Comparison of ENCODE assay signal across 8 mouse cellular contexts in genomic region chr11:102375196-102376173, GRCm38 (mm10). TPM values are rescaled to one million over a fixed set of nuclear protein-coding genes. Genes with fewer than 3 reads are reported as not detected.
DNase-seq lines count a peak whose midpoint lies in the region; ATAC-seq and TF ChIP-seq lines count a peak whose summit lies in the region.

No protein-coding gene starts in this region.

- intact Hi-C loops in gastrocnemius, adult 2 months (cut with DNase I), result no loop called here

- H3K27ac ChIP-seq in gastrocnemius, adult 2 months, result peak overlapping the region; percentile 67
- H3K27ac ChIP-seq in hindbrain, embryonic 16.5 days (ENCODE audit: low read depth, low read length), result no peak overlapping the region
- H3K27ac ChIP-seq in liver, embryonic 13.5 days, result peak overlapping the region; percentile 100
- H3K27ac ChIP-seq in neural tube, embryonic 13.5 days (replicated peaks), result no peak overlapping the region

- H3K9ac ChIP-seq in hindbrain, embryonic 16.5 days (ENCODE audit: low read depth, low read length), result peak overlapping the region; percentile 50
- H3K9ac ChIP-seq in liver, embryonic 13.5 days, result peak overlapping the region; percentile 91
- H3K9ac ChIP-seq in neural tube, embryonic 13.5 days, result 0 out of 2 replicates have a peak overlapping the region, but pooled peaks have one; percentile 31

- TF ChIP-seq CTCF in gastrocnemius, adult 2 months (IDR thresholded peaks at IDR 0.05), result no peak

- DNase-seq in ZHBTc4 (ENCODE audit: low read depth, low spot score), result peak; percentile 76
- peak; percentile 82 for DNase-seq in cerebellum, adult 9-10 months
- DNase-seq in gastrocnemius, adult 2 months, result peak; percentile 63
- DNase-seq in liver, embryonic 13.5 days, result peak; percentile 91
- no peak for DNase-seq in thymus, postnatal 14 days
- no peak for DNase-seq in left cerebral cortex, adult 18-20 months (ENCODE audit: low spot score in 2 of 2)

- H3K4me1 ChIP-seq in hindbrain, embryonic 16.5 days (ENCODE audit: control insufficient read depth, insufficient read depth, low read depth, low read length), result peaks cover 12% of the 10 kb centered on the region
- peaks cover 81% of the 10 kb centered on the region for H3K4me1 ChIP-seq in liver, embryonic 13.5 days (replicated peaks)
- peaks cover 17% of the 10 kb centered on the region for H3K4me1 ChIP-seq in neural tube, embryonic 13.5 days (replicated peaks)

- no peaks in the 10 kb centered on the region for H3K9me3 ChIP-seq in hindbrain, embryonic 16.5 days (ENCODE audit: control insufficient read depth, low read length)
- peaks cover 10% of the 10 kb centered on the region for H3K9me3 ChIP-seq in liver, embryonic 13.5 days (replicated peaks)
- 0 out of 2 replicates have a peak, but pooled peaks cover 6% of the 10 kb centered on the region for H3K9me3 ChIP-seq in neural tube, embryonic 13.5 days

- no peak for ATAC-seq in hindbrain, embryonic 16.5 days
- peak; percentile 88 for ATAC-seq in liver, embryonic 13.5 days (ENCODE audit: low read depth)
- no peak for ATAC-seq in neural tube, embryonic 13.5 days (ENCODE audit: low read depth)

- 10% methylated on average over 23 of the region's 23 CpGs for WGBS in hindbrain, embryonic 16.5 days
- WGBS in liver, embryonic 13.5 days (ENCODE audit: insufficient replicate concordance), result 4% methylated on average over 23 of the region's 23 CpGs
- WGBS in neural tube, embryonic 13.5 days, result 6% methylated on average over 23 of the region's 23 CpGs

- H3K4me2 ChIP-seq in hindbrain, embryonic 16.5 days (ENCODE audit: low read length), result peak overlapping the region; percentile 45
- peak overlapping the region; percentile 79 for H3K4me2 ChIP-seq in liver, embryonic 13.5 days
- H3K4me2 ChIP-seq in neural tube, embryonic 13.5 days, result peak overlapping the region; percentile 46

- peak overlapping the region; percentile 68 for H3K4me3 ChIP-seq in gastrocnemius, adult 2 months
- H3K4me3 ChIP-seq in hindbrain, embryonic 16.5 days (ENCODE audit: low read length), result peak overlapping the region; percentile 20
- H3K4me3 ChIP-seq in liver, embryonic 13.5 days (replicated peaks), result peak overlapping the region; percentile 56
- H3K4me3 ChIP-seq in neural tube, embryonic 13.5 days, result peak overlapping the region; percentile 8; the same call in 1 of the 2 replicates

- no peaks in the 10 kb centered on the region for H3K27me3 ChIP-seq in hindbrain, embryonic 16.5 days (replicated peaks; ENCODE audit: control insufficient read depth, insufficient read depth, low read length)
- H3K27me3 ChIP-seq in liver, embryonic 13.5 days, result peaks cover 26% of the 10 kb centered on the region
- H3K27me3 ChIP-seq in neural tube, embryonic 13.5 days, result 0 out of 2 replicates have a peak, but pooled peaks cover 4% of the 10 kb centered on the region

- H3K36me3 ChIP-seq in hindbrain, embryonic 16.5 days (ENCODE audit: control insufficient read depth, insufficient read depth, low read length), result no peaks in the 10 kb centered on the region
- 0 out of 2 replicates have a peak, but pooled peaks cover 2% of the 10 kb centered on the region for H3K36me3 ChIP-seq in liver, embryonic 13.5 days
- H3K36me3 ChIP-seq in neural tube, embryonic 13.5 days, result no peaks in the 10 kb centered on the region

RNA-seq across cellular contexts. Expression of gene Slc4a1, which starts 9.5 kb away (rescaled TPM):
- total RNA-seq in gastrocnemius, adult 2 months (2021), result under 1 TPM in 1 of 2 experiments, not detected in 1; 0.06 TPM
- 1.4 and 3.2 TPM in 2 replicates for polyA plus RNA-seq in hindbrain, embryonic 16.5 days (2015; fragmentation: Nextera tagmentation; extraction: Ambion mirVana)
- 734 and 914 TPM in 2 replicates for polyA plus RNA-seq in liver, embryonic 13.5 days (2015; fragmentation: Nextera tagmentation; extraction: Ambion mirVana)
- polyA plus RNA-seq in neural tube, embryonic 13.5 days (2015; fragmentation: Nextera tagmentation; extraction: Ambion mirVana), result 4.2 and 4.9 TPM in 2 replicates
- total RNA-seq in left cerebral cortex, adult 18-20 months (2021), result under 1 TPM; 0.09 to 0.19 TPM

RNA-seq across cellular contexts. Expression of gene Rundc3a, which starts 17.7 kb away (rescaled TPM):
- total RNA-seq in gastrocnemius, adult 2 months (2021), result not detected
- polyA plus RNA-seq in hindbrain, embryonic 16.5 days (2015; fragmentation: Nextera tagmentation; extraction: Ambion mirVana), result 127 and 136 TPM in 2 replicates
- polyA plus RNA-seq in liver, embryonic 13.5 days (2015; fragmentation: Nextera tagmentation; extraction: Ambion mirVana), result 1.5 and 1.7 TPM in 2 replicates
- 156 and 161 TPM in 2 replicates for polyA plus RNA-seq in neural tube, embryonic 13.5 days (2015; fragmentation: Nextera tagmentation; extraction: Ambion mirVana)
- total RNA-seq in left cerebral cortex, adult 18-20 months (2021), result 100 to 1,000 TPM; 477 to 484 TPM

RNA-seq across cellular contexts. Expression of gene Slc25a39, which starts 32.3 kb away (rescaled TPM):
- total RNA-seq in gastrocnemius, adult 2 months (2021), result 10 to 100 TPM; 51.4 to 76.4 TPM
- 182 and 187 TPM in 2 replicates for polyA plus RNA-seq in hindbrain, embryonic 16.5 days (2015; fragmentation: Nextera tagmentation; extraction: Ambion mirVana)
- 388 and 390 TPM in 2 replicates for polyA plus RNA-seq in liver, embryonic 13.5 days (2015; fragmentation: Nextera tagmentation; extraction: Ambion mirVana)
- 154 TPM in 2 replicates for polyA plus RNA-seq in neural tube, embryonic 13.5 days (2015; fragmentation: Nextera tagmentation; extraction: Ambion mirVana)
- 10 to 100 TPM; 60.6 to 73.2 TPM for total RNA-seq in left cerebral cortex, adult 18-20 months (2021)

RNA-seq across cellular contexts. Expression of gene Grn, which starts 54.6 kb away (rescaled TPM):
- total RNA-seq in gastrocnemius, adult 2 months (2021), result 10 to 100 TPM; 12.6 to 32.3 TPM
- polyA plus RNA-seq in hindbrain, embryonic 16.5 days (2015; fragmentation: Nextera tagmentation; extraction: Ambion mirVana), result 95.4 and 100 TPM in 2 replicates
- polyA plus RNA-seq in liver, embryonic 13.5 days (2015; fragmentation: Nextera tagmentation; extraction: Ambion mirVana), result 59.5 and 63.3 TPM in 2 replicates
- 83.3 and 88.6 TPM in 2 replicates for polyA plus RNA-seq in neural tube, embryonic 13.5 days (2015; fragmentation: Nextera tagmentation; extraction: Ambion mirVana)
- 10 to 100 TPM; 55.8 to 58.9 TPM for total RNA-seq in left cerebral cortex, adult 18-20 months (2021)

RNA-seq across cellular contexts. Expression of gene Ubtf, which starts 55.9 kb away (rescaled TPM):
- total RNA-seq in gastrocnemius, adult 2 months (2021), result 10 to 100 TPM; 37.8 to 40.4 TPM
- polyA plus RNA-seq in hindbrain, embryonic 16.5 days (2015; fragmentation: Nextera tagmentation; extraction: Ambion mirVana), result 70.4 and 76.8 TPM in 2 replicates
- polyA plus RNA-seq in liver, embryonic 13.5 days (2015; fragmentation: Nextera tagmentation; extraction: Ambion mirVana), result 70.0 and 81.5 TPM in 2 replicates
- polyA plus RNA-seq in neural tube, embryonic 13.5 days (2015; fragmentation: Nextera tagmentation; extraction: Ambion mirVana), result 78.2 and 83.9 TPM in 2 replicates
- 100 to 1,000 TPM; 123 to 140 TPM for total RNA-seq in left cerebral cortex, adult 18-20 months (2021)

Comparison
In these comparisons a context has a peak if more than half of its experiments do, and no peak if none do; other contexts are left out.
1. DNase-seq: peak in ZHBTc4 (single experiment), cerebellum, adult 9-10 months (single experiment), gastrocnemius, adult 2 months (single experiment) and liver, embryonic 13.5 days (single experiment); none in thymus, postnatal 14 days (single experiment) and left cerebral cortex, adult 18-20 months (0 of 2).
2. H3K27ac ChIP-seq: peak in gastrocnemius, adult 2 months (single experiment) and liver, embryonic 13.5 days (single experiment); none in hindbrain, embryonic 16.5 days (single experiment) and neural tube, embryonic 13.5 days (single experiment).
3. H3K4me3 ChIP-seq: peak in every context shown above with its lines; median percentile 68 in gastrocnemius, adult 2 months; 56 in liver, embryonic 13.5 days; 20 in hindbrain, embryonic 16.5 days; 8 in neural tube, embryonic 13.5 days.
4. H3K9ac ChIP-seq: peak in every context shown above with its lines; median percentile 91 in liver, embryonic 13.5 days; 50 in hindbrain, embryonic 16.5 days; 31 in neural tube, embryonic 13.5 days.
5. RNA of gene Slc4a1, which starts 9.5 kb away (polyA plus RNA-seq): 734 to 914 TPM in liver, embryonic 13.5 days; 4.2 to 4.9 TPM in neural tube, embryonic 13.5 days and 1.4 to 3.2 TPM in hindbrain, embryonic 16.5 days; every median in the first group is over 100 times any median in the second.
6. RNA of gene Rundc3a, which starts 17.7 kb away (polyA plus RNA-seq): 156 to 161 TPM in neural tube, embryonic 13.5 days and 127 to 136 TPM in hindbrain, embryonic 16.5 days; 1.5 to 1.7 TPM in liver, embryonic 13.5 days; every median in the first group is over 10 times any median in the second.
7. Peak in every context shown above with its lines, with median percentiles within 50 percentile points of each other: H3K4me2 ChIP-seq.